Mouse (Mus musculus): ENCODE data around the gene Slmap. TPM values are rescaled to one million over a fixed set of nuclear protein-coding genes. Genes with fewer than 3 reads are reported as not detected.

The Slmap gene
- total RNA-seq, 2 experiments from 2014 or later: 113 to 116 TPM

DNA sequence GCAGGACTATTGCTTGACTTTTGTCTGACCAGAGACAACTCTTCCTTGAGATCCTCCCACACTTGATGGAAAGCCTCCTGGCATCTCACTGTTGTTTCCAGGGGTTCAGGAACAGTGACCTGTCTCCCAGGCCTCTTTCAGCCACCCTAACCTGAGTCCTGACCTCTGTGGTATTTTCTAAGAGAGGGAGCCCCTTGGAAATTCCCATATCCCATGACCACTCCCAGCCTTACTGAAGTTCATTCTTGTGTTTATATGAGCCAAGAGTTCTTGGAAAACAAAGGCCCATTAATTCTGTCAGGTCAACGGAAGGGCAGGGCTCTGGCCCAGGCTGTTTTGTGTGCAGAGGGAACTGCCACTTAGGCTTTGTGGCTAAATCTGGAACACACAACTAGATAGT is 22.9 kb upstream of the Slmap start:
- DNase-seq (ENCODE audit: extremely low spot score in 1 of 2, low spot score in 2 of 2): no peak

DNA sequence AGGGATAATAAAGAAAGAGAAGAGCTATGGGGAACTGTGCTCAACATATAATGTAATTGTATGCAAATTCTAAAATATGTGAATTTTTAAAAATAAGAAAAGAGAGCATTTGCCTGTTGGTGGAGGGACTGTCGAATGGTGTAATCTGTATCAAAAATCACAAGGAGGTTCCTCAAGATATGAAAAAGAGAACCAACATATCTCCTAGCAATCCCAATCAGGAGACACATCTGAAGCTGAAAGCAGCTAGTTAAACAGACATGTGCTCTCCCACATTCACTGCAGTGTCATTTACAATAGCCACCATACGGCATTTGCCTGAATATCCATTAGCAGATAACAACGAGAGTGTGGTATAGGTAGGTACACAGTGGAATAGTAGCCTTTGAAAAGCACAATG is 18.1 kb upstream of the Slmap start:
- no peak for DNase-seq (ENCODE audit: extremely low spot score in 1 of 2, low spot score in 2 of 2)
- Histone ChIP-seq H3K4me3 (no peak overlapping the region), H3K27ac (no peak overlapping the region)
- intact Hi-C loops (cut with DNase I): no loop called here
- TF ChIP-seq CTCF (IDR thresholded peaks at IDR 0.05): no peak

More for the DNA sequence above, 22.9 kb upstream of the Slmap start:
- intact Hi-C loops (cut with DNase I): no loop called here
- no peak for TF ChIP-seq CTCF (IDR thresholded peaks at IDR 0.05)
- Histone ChIP-seq H3K4me3 (no peak overlapping the region), H3K27ac (no peak overlapping the region)

DNA sequence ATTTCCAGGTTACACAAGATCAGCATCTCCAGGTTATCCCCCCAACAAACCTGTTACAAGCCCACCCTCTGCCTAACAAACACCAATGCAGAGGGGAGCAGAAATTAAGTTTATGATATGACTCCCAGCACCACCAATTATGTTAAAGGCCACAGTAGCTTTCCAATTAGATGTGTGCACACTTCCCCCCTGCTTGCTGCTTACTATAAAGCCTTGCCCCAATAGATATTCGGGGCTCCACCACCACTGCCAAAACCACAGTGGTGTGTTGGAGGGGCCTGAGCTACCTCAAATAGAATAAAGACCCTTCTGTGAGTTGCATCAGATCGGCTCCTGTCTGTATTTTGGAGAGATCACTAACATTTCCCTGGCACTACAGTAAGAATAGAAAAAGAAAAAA is 17.7 kb upstream of the Slmap start:
- Histone ChIP-seq H3K4me3 (no peak overlapping the region), H3K27ac (no peak overlapping the region)
- TF ChIP-seq CTCF (IDR thresholded peaks at IDR 0.05): no peak
- no peak for DNase-seq (ENCODE audit: extremely low spot score in 1 of 2, low spot score in 2 of 2)
- intact Hi-C loops (cut with DNase I): no loop called here

DNA sequence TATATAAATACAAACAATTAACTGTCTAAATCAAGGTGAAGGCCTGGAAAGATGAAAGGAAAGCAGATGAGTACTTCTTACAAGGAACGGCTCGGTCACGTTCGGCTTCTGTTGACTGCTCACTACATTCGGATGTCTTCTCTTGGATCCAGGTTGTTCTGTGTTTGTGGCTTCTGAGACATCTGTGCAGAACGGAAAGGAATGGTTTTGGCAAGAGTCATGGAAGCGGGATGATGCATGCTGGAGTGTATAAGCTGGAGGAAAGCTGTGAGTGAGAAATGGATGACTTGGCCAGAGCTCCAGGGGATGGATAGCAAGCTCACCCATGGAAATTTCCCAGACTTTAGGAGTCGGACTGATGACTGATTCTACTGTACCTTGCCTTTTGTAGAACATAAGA is 16.0 kb upstream of the Slmap start:
- intact Hi-C loops (cut with DNase I): no loop called here
- TF ChIP-seq CTCF (IDR thresholded peaks at IDR 0.05): no peak
- DNase-seq (ENCODE audit: extremely low spot score in 1 of 2, low spot score in 2 of 2): no peak
- Histone ChIP-seq H3K4me3 (no peak overlapping the region), H3K27ac (no peak overlapping the region)

DNA sequence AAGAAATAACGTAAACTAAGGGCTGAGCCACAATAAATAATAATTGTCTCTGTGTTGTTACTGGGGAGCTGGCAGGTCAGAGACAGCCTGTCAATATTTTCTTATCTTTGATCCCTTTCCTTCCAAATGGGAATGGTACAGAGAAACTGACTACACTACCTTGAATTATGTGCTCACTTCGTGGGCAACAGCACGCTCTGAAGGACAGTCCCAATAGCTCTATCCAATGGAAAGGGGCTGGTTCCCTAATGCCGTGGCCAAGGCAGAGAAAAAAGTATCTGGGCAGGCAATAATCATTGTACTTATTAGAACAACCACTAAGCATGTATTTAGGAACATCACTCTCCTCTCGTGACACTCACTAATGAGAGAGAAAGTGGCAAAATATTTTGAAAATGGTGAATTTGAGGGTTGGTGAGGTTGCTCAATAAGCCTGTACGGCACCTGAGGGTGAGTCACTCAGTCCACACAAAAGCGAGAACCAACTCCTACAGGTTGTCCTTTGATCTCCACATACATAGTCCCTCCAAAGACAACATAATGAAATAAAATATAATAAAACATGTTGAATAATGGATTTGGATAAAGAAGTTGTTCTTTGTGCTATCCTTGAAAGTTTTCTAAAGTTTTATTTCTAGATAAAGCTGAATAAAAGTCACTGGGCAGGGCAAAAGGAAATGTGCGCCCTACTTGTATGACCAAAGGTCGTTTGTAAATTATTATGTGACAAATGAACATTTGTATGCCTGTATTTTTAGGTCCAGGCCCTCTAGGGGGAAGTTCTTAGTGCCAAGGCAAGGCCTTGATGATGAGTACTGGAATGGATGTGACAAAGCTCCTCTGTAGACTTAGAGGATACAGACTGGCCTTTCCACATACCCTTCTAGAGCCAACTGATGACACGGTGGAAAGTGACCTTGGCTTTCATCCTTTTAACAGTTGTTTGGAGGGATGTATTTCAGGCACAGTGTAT is 13.1 kb upstream of the Slmap start:
- Histone ChIP-seq H3K27ac (no peak overlapping the region), H3K4me3 (no peak overlapping the region)
- DNase-seq (ENCODE audit: extremely low spot score in 1 of 2, low spot score in 2 of 2): no peak
- intact Hi-C loops (cut with DNase I): no loop called here
- no peak for TF ChIP-seq CTCF (IDR thresholded peaks at IDR 0.05)

DNA sequence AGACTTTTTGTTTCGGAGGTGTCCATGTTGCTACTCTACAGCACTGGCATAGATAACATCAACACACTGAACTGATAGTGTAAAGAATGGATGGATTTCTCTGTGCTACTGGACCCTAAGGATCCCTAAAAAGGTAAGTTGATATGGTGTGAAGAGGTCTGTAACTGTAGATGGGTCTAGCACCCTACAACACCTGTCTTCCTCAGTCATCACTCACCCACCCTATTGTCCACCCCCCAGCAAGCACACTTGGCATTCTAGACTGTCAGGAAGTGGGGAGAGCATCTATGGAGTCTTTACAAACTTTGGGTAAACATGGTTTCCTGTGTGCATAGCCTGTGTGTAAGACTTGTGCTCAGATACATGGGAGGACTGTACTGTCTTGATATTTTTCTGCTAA is 7.4 kb upstream of the Slmap start:
- H3K27ac ChIP-seq: no peak overlapping the region
- TF ChIP-seq CTCF (IDR thresholded peaks at IDR 0.05): no peak
- H3K4me3 ChIP-seq: no peak overlapping the region
- intact Hi-C loops (cut with DNase I): no loop called here
- DNase-seq (ENCODE audit: extremely low spot score in 1 of 2, low spot score in 2 of 2): no peak

DNA sequence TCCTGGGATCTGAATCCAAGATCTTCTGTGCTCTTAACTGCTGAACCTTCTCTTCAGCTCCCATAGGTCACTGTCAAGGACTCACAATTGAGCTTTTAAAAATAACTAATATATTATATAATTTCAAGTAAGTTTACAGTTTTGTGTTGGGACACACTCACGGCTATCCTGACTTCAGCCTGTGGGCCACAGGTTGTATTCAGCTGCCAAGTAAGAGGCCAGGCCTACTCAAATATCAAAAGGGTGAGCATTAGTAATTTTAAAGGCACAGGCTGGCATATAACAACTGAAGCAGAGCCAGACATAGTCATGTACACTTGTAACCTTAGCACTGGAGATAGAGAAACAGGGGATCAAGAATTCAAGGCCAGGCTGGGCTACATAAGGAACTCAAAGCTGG is 5.8 kb upstream of the Slmap start:
- Histone ChIP-seq H3K27ac (no peak overlapping the region), H3K4me3 (no peak overlapping the region)
- intact Hi-C loops (cut with DNase I): no loop called here
- DNase-seq (ENCODE audit: extremely low spot score in 1 of 2, low spot score in 2 of 2): no peak
- no peak for TF ChIP-seq CTCF (IDR thresholded peaks at IDR 0.05)

DNA sequence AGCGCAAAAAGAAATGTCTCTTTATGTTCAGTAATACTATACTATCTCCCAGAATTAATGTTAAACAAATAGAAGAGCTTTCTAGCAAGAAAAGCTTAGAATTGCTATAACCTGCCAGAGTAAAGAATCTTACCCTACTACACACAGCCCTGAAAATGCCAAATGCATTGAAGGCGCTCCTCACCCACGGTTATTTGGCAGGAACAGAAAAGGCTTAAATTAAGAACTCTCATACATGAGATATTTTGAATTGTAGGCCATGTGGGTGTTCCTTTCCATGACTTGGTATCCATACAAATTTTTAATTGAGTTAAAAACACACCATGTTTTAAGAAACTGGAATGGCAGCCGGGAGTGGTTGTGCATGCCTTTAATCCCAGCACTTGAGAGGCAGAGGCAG is 4.5 kb upstream of the Slmap start:
- H3K4me3 ChIP-seq: no peak overlapping the region
- no peak for DNase-seq (ENCODE audit: extremely low spot score in 1 of 2, low spot score in 2 of 2)
- no peak overlapping the region for H3K27ac ChIP-seq
- intact Hi-C loops (cut with DNase I): no loop called here
- no peak for TF ChIP-seq CTCF (IDR thresholded peaks at IDR 0.05)

DNA sequence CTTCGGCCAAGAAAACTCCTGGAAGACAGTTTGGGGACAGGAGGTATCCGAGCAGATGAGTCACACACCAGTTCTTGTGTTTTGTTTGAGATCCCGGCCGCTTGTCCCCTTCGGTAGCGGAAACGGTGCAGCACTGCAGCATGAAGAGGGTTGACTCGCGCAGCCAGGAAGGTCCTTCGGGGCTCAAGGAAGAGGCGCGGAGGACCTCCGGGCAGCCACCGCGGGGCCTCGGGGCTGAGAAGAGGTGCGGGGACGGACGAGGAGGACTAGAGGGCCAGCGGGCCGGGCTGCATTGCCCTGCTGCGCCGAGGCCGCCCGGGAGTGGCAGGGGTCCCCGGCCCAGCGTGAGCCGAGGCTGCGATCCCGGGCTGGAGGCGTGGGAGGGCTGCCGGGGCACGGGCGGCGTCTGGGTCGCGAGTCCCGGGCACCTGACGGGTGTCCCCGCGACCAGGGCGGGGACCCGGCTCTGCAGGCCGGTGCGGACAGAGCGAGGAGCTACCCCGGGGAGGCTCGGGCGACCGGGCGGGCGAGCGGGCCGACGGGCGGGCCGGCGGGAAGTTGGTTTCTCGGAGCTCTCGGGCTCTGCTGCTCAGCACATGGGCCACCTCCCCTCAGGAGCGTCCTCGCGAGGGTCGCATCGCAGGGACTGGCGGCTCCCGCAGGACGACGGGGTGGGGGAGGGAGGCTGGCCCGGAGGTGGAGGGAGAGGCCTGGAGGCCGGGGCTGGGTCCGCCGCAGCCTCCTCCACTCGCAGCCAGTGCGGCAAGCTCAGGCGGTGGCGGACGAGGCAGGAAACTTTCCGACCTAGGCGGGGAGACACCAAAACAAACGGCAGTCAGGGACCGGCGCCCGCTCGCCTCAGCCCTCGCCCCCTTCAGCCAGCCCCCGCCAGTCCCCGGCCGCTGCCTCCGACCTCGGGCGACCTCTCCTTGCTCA is 642 bp downstream of the Slmap start:
- intact Hi-C loops (cut with DNase I): loop anchor here (1.0 to 2.0 kb wide), 3 partner anchors 43 to 105 kb away; partner anchors contain the start of gene Arf4
- DNase-seq (ENCODE audit: extremely low spot score in 1 of 2, low spot score in 2 of 2): peak; percentile 27 to 43
- TF ChIP-seq CTCF (IDR thresholded peaks at IDR 0.05): no peak
- H3K4me3 ChIP-seq: peak overlapping the region; percentile 98
- peak overlapping the region; percentile 96 for H3K27ac ChIP-seq

DNA sequence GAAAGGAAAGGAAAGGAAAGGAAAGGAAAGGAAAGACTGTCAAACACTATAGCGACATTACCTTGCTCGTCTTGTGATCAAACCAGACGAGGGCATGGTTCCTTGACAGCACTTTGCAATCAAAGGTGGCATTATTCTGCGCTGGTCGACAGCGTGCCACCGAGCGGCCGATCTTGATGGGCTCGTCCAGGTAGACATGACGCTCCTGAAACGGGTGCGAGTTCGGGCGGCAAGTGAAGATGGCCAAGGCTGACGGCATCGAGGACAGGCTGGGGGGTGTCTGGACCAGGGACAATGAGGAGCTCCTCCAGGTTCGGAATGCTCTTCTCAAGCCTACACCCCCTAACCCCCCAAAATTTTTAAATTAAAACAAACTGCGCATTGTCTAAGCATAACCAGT is 1.5 kb downstream of the Slmap start:
- intact Hi-C loops (cut with DNase I): loop anchor here (2.0 kb wide), 1 partner anchor 106 kb away; the partner anchor contains the start of gene Arf4
- Histone ChIP-seq H3K4me3 (peak overlapping the region; percentile 98), H3K27ac (no peak overlapping the region; the same call in 1 of the 2 replicates)
- DNase-seq (ENCODE audit: extremely low spot score in 1 of 2, low spot score in 2 of 2): no peak
- no peak for TF ChIP-seq CTCF (IDR thresholded peaks at IDR 0.05)

DNA sequence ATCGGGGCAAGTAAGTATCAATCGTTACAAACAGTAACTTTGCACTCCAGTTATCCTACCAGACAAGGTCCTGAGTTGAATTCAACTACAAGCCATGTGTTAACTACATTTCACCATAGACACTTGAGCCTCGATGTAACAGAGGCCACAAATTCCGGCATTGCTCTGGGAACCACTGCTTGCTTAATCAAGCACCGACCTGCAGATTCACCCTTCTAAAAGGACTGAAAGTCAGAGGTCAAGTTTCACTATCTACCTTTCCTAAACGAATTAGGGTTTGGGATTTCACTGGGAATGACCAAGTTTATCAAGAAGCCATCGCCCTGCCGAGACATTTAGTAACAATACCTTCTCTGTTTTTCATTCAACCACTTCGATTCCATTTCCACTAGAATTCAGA is 2.0 kb downstream of the Slmap start:
- no peak for DNase-seq (ENCODE audit: extremely low spot score in 1 of 2, low spot score in 2 of 2)
- H3K27ac ChIP-seq: no peak overlapping the region
- intact Hi-C loops (cut with DNase I): loop anchor here (2.0 kb wide), 1 partner anchor 106 kb away; the partner anchor contains the start of gene Arf4
- no peak for TF ChIP-seq CTCF (IDR thresholded peaks at IDR 0.05)
- peak overlapping the region; percentile 98 for H3K4me3 ChIP-seq

Data from left cerebral cortex, adult 2 months (tissue).